Mouse (Mus musculus): Measurements from ENCODE around the gene Snx12. TPM values are rescaled to one million over a fixed set of nuclear protein-coding genes. Genes with fewer than 3 reads are reported as not detected.

Gene Snx12
- polyA plus RNA-seq, 1 experiment from 2014 or later = 49.2 TPM

Other genes starting within 250 kb of the Snx12 start
- 0.20 and 0.25 TPM in 2 replicates for gene Tex11, start 162.9 kb downstream of the Snx12 start, polyA plus RNA-seq (2015; fragmentation: Nextera tagmentation; extraction: Ambion mirVana)
- gene Slc7a3, start 136.5 kb downstream of the Snx12 start, polyA plus RNA-seq (2015; fragmentation: Nextera tagmentation; extraction: Ambion mirVana) = 0.52 and 0.64 TPM in 2 replicates
- gene Foxo4, start 32.0 kb upstream of the Snx12 start, polyA plus RNA-seq (2015; fragmentation: Nextera tagmentation; extraction: Ambion mirVana) = 1.9 and 2.0 TPM in 2 replicates
- gene Gm614, start 41.4 kb upstream of the Snx12 start, polyA plus RNA-seq (2015; fragmentation: Nextera tagmentation; extraction: Ambion mirVana) = not detected in 2 replicates
- gene Il2rg, start 45.7 kb upstream of the Snx12 start, polyA plus RNA-seq (2015; fragmentation: Nextera tagmentation; extraction: Ambion mirVana) = 19.4 and 27.6 TPM in 2 replicates
- not detected in 2 replicates for gene Gm20489, start 46.5 kb upstream of the Snx12 start, polyA plus RNA-seq (2015; fragmentation: Nextera tagmentation; extraction: Ambion mirVana)
- 29.5 and 32.3 TPM in 2 replicates for gene Med12, start 51.5 kb upstream of the Snx12 start, polyA plus RNA-seq (2015; fragmentation: Nextera tagmentation; extraction: Ambion mirVana)
- gene Nlgn3, start 76.6 kb upstream of the Snx12 start, polyA plus RNA-seq (2015; fragmentation: Nextera tagmentation; extraction: Ambion mirVana) = 5.1 and 6.0 TPM in 2 replicates
- gene Gjb1, start 153.8 kb upstream of the Snx12 start, polyA plus RNA-seq (2015; fragmentation: Nextera tagmentation; extraction: Ambion mirVana) = 0.49 and 1.3 TPM in 2 replicates
- 29.8 and 32.2 TPM in 2 replicates for gene Zmym3, start 198.3 kb upstream of the Snx12 start, polyA plus RNA-seq (2015; fragmentation: Nextera tagmentation; extraction: Ambion mirVana)
- gene Nono, start 206.8 kb upstream of the Snx12 start, polyA plus RNA-seq (2015; fragmentation: Nextera tagmentation; extraction: Ambion mirVana) = 433 and 440 TPM in 2 replicates
- gene Itgb1bp2, start 226.5 kb upstream of the Snx12 start, polyA plus RNA-seq (2015; fragmentation: Nextera tagmentation; extraction: Ambion mirVana) = 3.8 and 5.2 TPM in 2 replicates

Measured in lung, embryonic 15.5 days (tissue).